Mouse (Mus musculus): ENCODE measurements around the gene Hydin. TPM values are rescaled to one million over a fixed set of nuclear protein-coding genes. Genes with fewer than 3 reads are reported as not detected.

Gene Hydin
- total RNA-seq, 2 experiments from 2014 or later, result not detected

DNA sequence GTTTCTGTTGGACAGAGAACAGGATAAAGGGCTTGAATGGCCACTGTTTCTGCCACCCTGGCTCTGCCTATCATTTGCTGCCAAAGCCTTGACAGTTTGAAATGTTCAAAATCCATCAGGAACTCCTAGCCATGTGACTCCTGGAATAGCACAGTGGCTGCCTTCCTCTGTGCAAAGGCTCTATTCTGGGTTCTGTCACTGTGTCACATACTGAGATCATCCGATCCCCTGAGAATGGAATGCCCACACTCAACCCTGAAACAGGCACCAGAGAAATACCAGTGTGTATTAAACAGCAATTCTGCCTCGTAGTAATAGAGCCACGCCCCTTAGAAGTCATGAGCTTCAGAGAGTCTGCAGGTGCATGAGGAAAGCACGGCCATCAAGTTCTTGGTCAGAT, 385.1 kb downstream of the Hydin start:
- ATAC-seq (replicated peaks; ENCODE audit: low FRiP score, low TSS enrichment, poor library complexity, severe bottlenecking), result no peak

DNA sequence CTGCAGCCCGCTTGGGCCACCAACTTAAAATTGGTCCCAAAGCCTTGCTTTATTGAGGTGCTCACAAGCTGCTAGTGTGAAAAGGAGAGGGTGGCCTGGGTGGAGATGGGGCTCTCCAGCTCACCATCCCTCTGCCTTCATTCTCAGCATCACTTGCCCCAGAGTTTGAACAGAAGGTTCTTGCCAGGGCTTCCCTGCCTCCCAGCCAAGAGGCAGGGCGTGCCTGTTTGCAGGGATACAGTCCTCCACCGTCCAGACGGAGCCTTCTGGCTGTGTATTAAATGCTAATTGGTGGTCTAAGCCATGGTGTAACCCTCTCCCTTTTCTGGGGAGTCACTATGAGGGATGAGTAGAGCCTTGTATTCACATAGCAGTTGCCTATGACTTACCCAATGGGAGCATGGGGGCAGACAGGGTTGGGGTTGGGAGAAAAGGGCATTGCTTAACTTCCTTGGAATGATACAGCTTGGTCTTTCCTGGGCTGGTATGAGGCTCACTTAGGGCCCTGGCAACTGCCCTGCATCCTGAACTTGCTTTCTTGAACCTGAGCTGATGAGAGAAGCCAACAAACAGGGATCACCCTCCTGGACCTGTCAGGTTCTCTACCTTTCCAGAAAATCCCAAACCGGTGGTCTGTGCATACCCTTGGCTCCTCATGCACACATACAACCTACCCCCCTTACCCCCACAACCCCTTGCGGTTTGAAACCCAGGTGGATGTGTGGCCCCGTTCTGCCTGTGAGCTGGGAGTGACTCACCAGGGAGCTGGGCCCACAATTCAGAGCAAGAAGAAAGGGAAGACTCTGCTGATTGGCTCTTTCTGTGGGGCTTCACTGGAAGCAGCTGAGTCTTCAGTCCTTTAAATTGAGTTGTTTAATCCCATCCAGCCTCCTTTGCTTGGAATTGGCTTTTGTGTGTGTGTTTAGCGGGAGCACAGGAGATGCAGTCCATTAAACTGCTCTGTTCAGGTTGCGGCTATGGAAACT, 387.6 kb downstream of the Hydin start:
- no peak for ATAC-seq (replicated peaks; ENCODE audit: low FRiP score, low TSS enrichment, poor library complexity, severe bottlenecking)

DNA sequence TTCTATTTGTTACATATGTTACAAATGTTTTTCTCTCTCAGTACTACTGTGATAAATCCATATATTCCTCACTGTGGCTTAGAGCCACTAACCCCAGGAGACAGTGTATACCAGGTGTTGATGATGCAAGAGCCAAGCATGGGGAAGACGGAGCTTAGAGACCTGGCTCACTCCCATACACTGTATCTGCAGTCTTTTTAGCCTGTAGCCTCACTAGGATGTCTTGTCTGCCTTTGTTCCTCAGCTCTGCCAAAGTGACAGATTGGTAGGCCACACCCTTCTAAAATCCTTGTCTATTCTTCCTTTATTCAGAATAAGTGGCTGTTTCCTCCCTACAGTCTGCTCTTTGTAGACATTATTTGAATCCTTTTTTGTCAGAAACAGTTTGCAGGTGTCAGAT, 389.1 kb downstream of the Hydin start:
- ATAC-seq (replicated peaks; ENCODE audit: low FRiP score, low TSS enrichment, poor library complexity, severe bottlenecking), result no peak

DNA sequence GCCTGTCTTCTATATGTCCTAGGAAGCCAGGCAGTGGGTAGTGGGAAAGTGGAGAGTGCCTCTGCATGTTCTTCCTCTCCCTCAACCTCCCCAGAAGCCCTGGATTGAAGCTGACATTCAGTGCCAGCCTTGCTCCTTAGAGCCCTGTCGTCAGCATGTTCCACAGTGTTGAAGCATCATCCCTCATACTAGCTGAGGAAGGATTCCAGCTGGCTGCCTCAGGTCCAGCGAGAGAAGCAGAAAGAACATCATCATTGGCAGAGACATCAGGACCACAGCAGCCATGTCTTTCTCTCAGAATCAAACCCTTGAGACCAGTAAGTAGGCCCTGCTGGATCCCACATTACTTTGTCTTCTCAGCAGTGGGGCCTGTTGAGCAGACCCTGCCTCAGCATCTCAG, 390.9 kb downstream of the Hydin start:
- ATAC-seq (replicated peaks; ENCODE audit: low FRiP score, low TSS enrichment, poor library complexity, severe bottlenecking), result no peak

Other genes with a start within 250 kb of the Hydin start
- not detected in 2 replicates for gene Chst4, start 227.2 kb upstream of the Hydin start, total RNA-seq (2014; fragmentation: Nextera tagmentation)
- not detected in 2 replicates for gene Chst4, start 227.2 kb upstream of the Hydin start, total RNA-seq (2017)
- 0.27 TPM in 1 of 2 replicates, not detected in the other for gene Zfp612, start 187.2 kb upstream of the Hydin start, total RNA-seq (2014; fragmentation: Nextera tagmentation)
- gene Zfp612, start 187.2 kb upstream of the Hydin start, total RNA-seq (2017), result not detected in 2 replicates
- gene Gm21964, start 165.8 kb upstream of the Hydin start, total RNA-seq (2014; fragmentation: Nextera tagmentation), result not detected in 2 replicates
- gene Gm21964, start 165.8 kb upstream of the Hydin start, total RNA-seq (2017), result not detected in 2 replicates
- gene Gm17720, start 164.2 kb upstream of the Hydin start, total RNA-seq (2014; fragmentation: Nextera tagmentation), result not detected in 2 replicates
- gene Gm17720, start 164.2 kb upstream of the Hydin start, total RNA-seq (2017), result not detected in 2 replicates
- gene Calb2, start 98.8 kb upstream of the Hydin start, total RNA-seq (2014; fragmentation: Nextera tagmentation), result not detected in 2 replicates
- not detected in 2 replicates for gene Calb2, start 98.8 kb upstream of the Hydin start, total RNA-seq (2017)
- 8.9 and 11.4 TPM in 2 replicates for gene Cmtr2, start 51.3 kb upstream of the Hydin start, total RNA-seq (2014; fragmentation: Nextera tagmentation)
- 11.7 and 16.5 TPM in 2 replicates for gene Cmtr2, start 51.3 kb upstream of the Hydin start, total RNA-seq (2017)